Mouse (Mus musculus) neural tube, embryonic 15.5 days (tissue): ENCODE data around the gene Pdxk. TPM values are rescaled to one million over a fixed set of nuclear protein-coding genes. Genes with fewer than 3 reads are reported as not detected.

Experiments
- ATAC-seq: fragments of 200-750 bp; cut with Nextera tagmentation; 2 replicates; pipeline ENCODE4 v1.8.0; 2017; ENCODE audit warnings: mild to moderate bottlenecking, moderate TSS enrichment, moderate library complexity; ENCODE audit not compliant: low FRiP score
- H3K27ac ChIP-seq: fragments of 300-500 bp; sonication (generic); replicated peaks from 2 replicates; pipeline ENCODE4 v1.5.1; 2015; ENCODE audit warnings: mild to moderate bottlenecking, inconsistent platforms
- H3K27me3 ChIP-seq: fragments of 300-500 bp; sonication (generic); replicated peaks from 2 replicates; pipeline ENCODE4 v1.6.1; 2015; ENCODE audit warnings: inconsistent platforms
- H3K36me3 ChIP-seq: fragments of 300-500 bp; sonication (generic); 2 replicates; pipeline ENCODE4 v1.6.1; 2015; ENCODE audit warnings: inconsistent platforms
- H3K4me1 ChIP-seq: fragments of 300-500 bp; sonication (generic); 2 replicates; pipeline ENCODE4 v1.6.1; 2015; ENCODE audit warnings: inconsistent platforms
- H3K4me2 ChIP-seq: fragments of 300-500 bp; sonication (generic); 2 replicates; pipeline ENCODE4 v1.6.1; 2015; ENCODE audit warnings: inconsistent platforms, mild to moderate bottlenecking, moderate library complexity
- H3K4me3 ChIP-seq: fragments of 300-500 bp; sonication (generic); replicated peaks from 2 replicates; pipeline ENCODE4 v1.5.1; 2015; ENCODE audit warnings: mild to moderate bottlenecking, inconsistent platforms
- H3K9ac ChIP-seq: fragments of 300-500 bp; sonication (generic); replicated peaks from 2 replicates; pipeline ENCODE4 v1.6.1; 2015; ENCODE audit warnings: mild to moderate bottlenecking, inconsistent platforms
- H3K9me3 ChIP-seq: fragments of 300-500 bp; sonication (generic); replicated peaks from 2 replicates; pipeline ENCODE4 v1.6.1; 2016; ENCODE audit warnings: inconsistent platforms
- WGBS: fragments of 180-500 bp; shearing (Covaris S2); methylation state at CpG from one replicate; pipeline ENCODE4 v1.1.7; 2015; ENCODE audit warnings: mixed read lengths; 5-methylcytosine and 5-hydroxymethylcytosine counted together
- polyA plus RNA-seq: library from polyadenylated mRNA; unstranded; fragments of >200 nt; fragmentation: Nextera tagmentation; extraction: Ambion mirVana; gene quantifications from 2 replicates; pipeline ENCODE4 v1.2.1, GENCODE M21; 2015

The Pdxk gene
- polyA plus RNA-seq, 1 experiment from 2014 or later: 49.2 TPM

GRCm38 (mm10) chr10:78470582-78471313 lies 6.0 kb upstream of the Pdxk start:
- no peak overlapping the region for H3K27ac ChIP-seq
- no peaks in the 10 kb centered on the region for H3K36me3 ChIP-seq
- no peaks in the 10 kb centered on the region for H3K9me3 ChIP-seq
- no peak overlapping the region for H3K9ac ChIP-seq
- 29% methylated on average over 15 of the region's 15 CpGs for WGBS
- 0 out of 2 replicates have a peak, but pooled peaks have one; percentile 32 for ATAC-seq
- H3K27me3 ChIP-seq: no peaks in the 10 kb centered on the region
- no peak overlapping the region for H3K4me3 ChIP-seq
- peaks cover 9% of the 10 kb centered on the region for H3K4me1 ChIP-seq
- peak overlapping the region; percentile 35 for H3K4me2 ChIP-seq

- H3K4me2 ChIP-seq: no peak overlapping the region
- 61% methylated on average over 2 of the region's 2 CpGs for WGBS
- no peak overlapping the region for H3K9ac ChIP-seq
- H3K4me1 ChIP-seq: peaks cover 29% of the 10 kb centered on the region
- no peak overlapping the region for H3K27ac ChIP-seq
- no peaks in the 10 kb centered on the region for H3K27me3 ChIP-seq
- no peaks in the 10 kb centered on the region for H3K9me3 ChIP-seq
- no peak overlapping the region for H3K4me3 ChIP-seq
- H3K36me3 ChIP-seq: no peaks in the 10 kb centered on the region
- no peak for ATAC-seq
Observed at GRCm38 (mm10) chr10:78467761-78468310, 3.1 kb upstream of the Pdxk start.

- Histone ChIP-seq H3K4me2 (no peak overlapping the region), H3K27ac (no peak overlapping the region), H3K36me3 (no peaks in the 10 kb centered on the region), H3K4me3 (no peak overlapping the region), H3K9ac (no peak overlapping the region), H3K27me3 (no peaks in the 10 kb centered on the region), H3K9me3 (no peaks in the 10 kb centered on the region), H3K4me1 (peaks cover 37% of the 10 kb centered on the region)
- WGBS: 90% methylated on average over 9 of the region's 9 CpGs
- ATAC-seq: no peak
Observed at GRCm38 (mm10) chr10:78466647-78467046, 1.9 kb upstream of the Pdxk start.

- peak overlapping the region; percentile 77; the same call in 1 of the 2 replicates for H3K4me3 ChIP-seq
- H3K9me3 ChIP-seq: no peaks in the 10 kb centered on the region
- no peaks in the 10 kb centered on the region for H3K36me3 ChIP-seq
- peak overlapping the region; percentile 82 for H3K4me2 ChIP-seq
- peak overlapping the region; percentile 81; the same call in 1 of the 2 replicates for H3K27ac ChIP-seq
- WGBS: 82% methylated on average over 3 of the region's 3 CpGs
- H3K9ac ChIP-seq: no peak overlapping the region
- ATAC-seq: no peak
- peaks cover 37% of the 10 kb centered on the region for H3K4me1 ChIP-seq
- H3K27me3 ChIP-seq: no peaks in the 10 kb centered on the region
Observed at GRCm38 (mm10) chr10:78465472-78465871, 697 bp upstream of the Pdxk start.

- H3K9me3 ChIP-seq: no peaks in the 10 kb centered on the region
- peak; percentile 61 for ATAC-seq
- 2% methylated on average over 32 of the region's 32 CpGs for WGBS
- H3K27ac ChIP-seq: peak overlapping the region; percentile 81
- peak overlapping the region; percentile 82 for H3K4me2 ChIP-seq
- H3K4me3 ChIP-seq: peak overlapping the region; percentile 77
- no peaks in the 10 kb centered on the region for H3K27me3 ChIP-seq
- no peaks in the 10 kb centered on the region for H3K36me3 ChIP-seq
- H3K9ac ChIP-seq: peak overlapping the region; percentile 70
- peaks cover 41% of the 10 kb centered on the region for H3K4me1 ChIP-seq
Observed at GRCm38 (mm10) chr10:78464201-78464791, 479 bp downstream of the Pdxk start.

GRCm38 (mm10) chr10:78463769-78464167 lies 1.0 kb downstream of the Pdxk start:
- no peak for ATAC-seq
- H3K4me1 ChIP-seq: peaks cover 46% of the 10 kb centered on the region
- H3K4me2 ChIP-seq: peak overlapping the region; percentile 82
- H3K9me3 ChIP-seq: no peaks in the 10 kb centered on the region
- H3K27me3 ChIP-seq: no peaks in the 10 kb centered on the region
- H3K36me3 ChIP-seq: no peaks in the 10 kb centered on the region
- no peak overlapping the region for H3K27ac ChIP-seq
- 88% methylated on average over 3 of the region's 3 CpGs for WGBS
- H3K4me3 ChIP-seq: peak overlapping the region; percentile 77
- peak overlapping the region; percentile 70 for H3K9ac ChIP-seq

- Histone ChIP-seq H3K4me3 (peak overlapping the region; percentile 77), H3K4me1 (peaks cover 52% of the 10 kb centered on the region), H3K27ac (no peak overlapping the region), H3K9me3 (no peaks in the 10 kb centered on the region), H3K27me3 (no peaks in the 10 kb centered on the region), H3K9ac (peak overlapping the region; percentile 70), H3K36me3 (no peaks in the 10 kb centered on the region), H3K4me2 (peak overlapping the region; percentile 82)
- WGBS: 91% methylated on average over 8 of the region's 8 CpGs
- ATAC-seq: no peak
Observed at GRCm38 (mm10) chr10:78462945-78463768, 1.6 kb downstream of the Pdxk start.

GRCm38 (mm10) chr10:78461767-78462166 lies 3.0 kb downstream of the Pdxk start:
- Histone ChIP-seq H3K4me3 (no peak overlapping the region), H3K27me3 (no peaks in the 10 kb centered on the region), H3K4me1 (peaks cover 66% of the 10 kb centered on the region), H3K27ac (no peak overlapping the region), H3K36me3 (no peaks in the 10 kb centered on the region), H3K9me3 (no peaks in the 10 kb centered on the region), H3K4me2 (no peak overlapping the region), H3K9ac (no peak overlapping the region)
- 76% methylated on average over 4 of the region's 4 CpGs for WGBS
- no peak for ATAC-seq

- Histone ChIP-seq H3K9me3 (no peaks in the 10 kb centered on the region), H3K9ac (no peak overlapping the region), H3K36me3 (no peaks in the 10 kb centered on the region), H3K27ac (no peak overlapping the region), H3K4me1 (peaks cover 73% of the 10 kb centered on the region), H3K4me2 (no peak overlapping the region), H3K27me3 (no peaks in the 10 kb centered on the region), H3K4me3 (no peak overlapping the region)
- 67% methylated on average over 5 of the region's 5 CpGs for WGBS
- ATAC-seq: no peak
Observed at GRCm38 (mm10) chr10:78460463-78460862, 4.3 kb downstream of the Pdxk start.

- 71% methylated on average over 5 of the region's 5 CpGs for WGBS
- H3K4me3 ChIP-seq: no peak overlapping the region
- H3K27ac ChIP-seq: peak overlapping the region; percentile 68
- ATAC-seq: no peak
- H3K27me3 ChIP-seq: no peaks in the 10 kb centered on the region
- no peaks in the 10 kb centered on the region for H3K9me3 ChIP-seq
- no peaks in the 10 kb centered on the region for H3K36me3 ChIP-seq
- H3K4me1 ChIP-seq: peaks cover 71% of the 10 kb centered on the region
- peak overlapping the region; percentile 17; the same call in 1 of the 2 replicates for H3K9ac ChIP-seq
- H3K4me2 ChIP-seq: no peak overlapping the region
Observed at GRCm38 (mm10) chr10:78458348-78459111, 6.2 kb downstream of the Pdxk start.
